8 mouse cellular contexts compared by ENCODE assay signal in the genomic region with DNA sequence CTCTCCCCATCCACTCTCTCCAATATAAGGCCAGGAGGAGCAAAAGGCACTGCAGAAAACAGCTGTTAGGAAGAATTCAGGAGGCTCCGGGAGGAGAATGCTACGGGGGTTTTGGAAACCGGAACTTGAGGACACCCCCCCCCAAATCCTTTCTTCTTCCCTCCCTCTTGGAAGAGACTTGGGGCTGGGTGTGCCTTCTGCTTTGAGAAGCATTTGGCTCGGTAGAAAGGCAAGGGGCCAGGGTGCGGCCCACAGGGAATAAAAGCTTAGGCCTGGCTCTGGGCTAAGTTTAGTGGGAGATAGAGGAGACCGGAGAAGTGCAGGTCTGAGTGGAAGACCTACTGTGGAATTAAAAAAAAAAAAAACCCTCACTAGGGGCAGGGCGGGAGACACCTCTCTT.
DNase-seq lines count a peak whose midpoint lies in the region; ATAC-seq lines count a peak whose summit lies in the region.

No protein-coding gene starts in this region.

- no peaks in the 10 kb centered on the region for H3K9me3 ChIP-seq in hindbrain, embryonic 13.5 days
- no peaks in the 10 kb centered on the region for H3K9me3 ChIP-seq in liver, embryonic 12.5 days (replicated peaks)
- no peaks in the 10 kb centered on the region for H3K9me3 ChIP-seq in neural tube, embryonic 11.5 days (ENCODE audit: control insufficient read depth, low read length)

- H3K27ac ChIP-seq in brown adipose tissue, adult 24 weeks (replicated peaks; ENCODE audit: low read depth, low read length) = peak overlapping the region; percentile 93
- H3K27ac ChIP-seq in hindbrain, embryonic 13.5 days = peak overlapping the region; percentile 98
- no peak overlapping the region for H3K27ac ChIP-seq in liver, embryonic 12.5 days
- H3K27ac ChIP-seq in neural tube, embryonic 11.5 days (ENCODE audit: low read depth, low read length) = no peak overlapping the region

- ATAC-seq in hindbrain, embryonic 13.5 days (ENCODE audit: low FRiP score) = no peak
- ATAC-seq in liver, embryonic 12.5 days = no peak
- no peak for ATAC-seq in neural tube, embryonic 11.5 days (ENCODE audit: insufficient read depth, low FRiP score, low TSS enrichment)

- peak overlapping the region; percentile 96 for H3K9ac ChIP-seq in hindbrain, embryonic 13.5 days
- H3K9ac ChIP-seq in liver, embryonic 12.5 days = no peak overlapping the region
- peak overlapping the region; percentile 31; the same call in 1 of the 2 replicates for H3K9ac ChIP-seq in neural tube, embryonic 11.5 days (ENCODE audit: low read length)

- H3K27me3 ChIP-seq in hindbrain, embryonic 13.5 days = no peaks in the 10 kb centered on the region
- H3K27me3 ChIP-seq in liver, embryonic 12.5 days (replicated peaks) = peaks cover 46% of the 10 kb centered on the region
- no peaks in the 10 kb centered on the region for H3K27me3 ChIP-seq in neural tube, embryonic 11.5 days (ENCODE audit: control insufficient read depth, insufficient read depth, low read length)

- H3K4me3 ChIP-seq in brown adipose tissue, adult 24 weeks (ENCODE audit: insufficient read depth, low read depth, low read length) = peak overlapping the region; percentile 87
- H3K4me3 ChIP-seq in hindbrain, embryonic 13.5 days = peak overlapping the region; percentile 90
- H3K4me3 ChIP-seq in liver, embryonic 12.5 days = peak overlapping the region; percentile 71
- H3K4me3 ChIP-seq in neural tube, embryonic 11.5 days (ENCODE audit: low read depth, low read length) = peak overlapping the region; percentile 87

- H3K4me1 ChIP-seq in brown adipose tissue, adult 24 weeks (ENCODE audit: control insufficient read depth, insufficient read depth, insufficient read length, low read length) = peaks cover 3% of the 10 kb centered on the region
- H3K4me1 ChIP-seq in hindbrain, embryonic 13.5 days (replicated peaks) = peaks cover 42% of the 10 kb centered on the region
- peaks cover 38% of the 10 kb centered on the region for H3K4me1 ChIP-seq in liver, embryonic 12.5 days
- peaks cover 6% of the 10 kb centered on the region for H3K4me1 ChIP-seq in neural tube, embryonic 11.5 days (ENCODE audit: control insufficient read depth, insufficient read depth, low read length)

- H3K4me2 ChIP-seq in hindbrain, embryonic 13.5 days = peak overlapping the region; percentile 91
- peak overlapping the region; percentile 91 for H3K4me2 ChIP-seq in liver, embryonic 12.5 days
- peak overlapping the region; percentile 89 for H3K4me2 ChIP-seq in neural tube, embryonic 11.5 days (ENCODE audit: low read depth)

- WGBS in hindbrain, embryonic 13.5 days = 14% methylated on average over 7 of the region's 7 CpGs
- 25% methylated on average over 7 of the region's 7 CpGs for WGBS in liver, embryonic 12.5 days (ENCODE audit: insufficient replicate concordance)
- WGBS in neural tube, embryonic 11.5 days = 10% methylated on average over 7 of the region's 7 CpGs

- DNase-seq in ZHBTc4 (ENCODE audit: low read depth, low spot score) = peak; percentile 67
- DNase-seq in gastrocnemius, adult 18-20 months (ENCODE audit: low spot score) = peak; percentile 91
- DNase-seq in neural tube, embryonic 11.5 days (ENCODE audit: low spot score) = no peak
- no peak for DNase-seq in thymus, postnatal 25 days
- no peak for DNase-seq in layer of hippocampus, adult 8-10 months (ENCODE audit: low spot score in 2 of 2)

- H3K36me3 ChIP-seq in hindbrain, embryonic 13.5 days = peaks cover 8% of the 10 kb centered on the region; the same call in 1 of the 2 replicates
- H3K36me3 ChIP-seq in liver, embryonic 12.5 days = no peaks in the 10 kb centered on the region
- no peaks in the 10 kb centered on the region for H3K36me3 ChIP-seq in neural tube, embryonic 11.5 days (ENCODE audit: control insufficient read depth, insufficient read depth, low read length)

Comparison
In these comparisons a context has a peak if more than half of its experiments do, and no peak if none do; other contexts are left out.
1. DNase-seq: peak in ZHBTc4 (single experiment) and gastrocnemius, adult 18-20 months (single experiment); none in neural tube, embryonic 11.5 days (single experiment), thymus, postnatal 25 days (single experiment) and layer of hippocampus, adult 8-10 months (0 of 2).
2. H3K27ac ChIP-seq: peak in brown adipose tissue, adult 24 weeks (single experiment) and hindbrain, embryonic 13.5 days (single experiment); none in liver, embryonic 12.5 days (single experiment) and neural tube, embryonic 11.5 days (single experiment).
3. Peak in every context shown above with its lines, with median percentiles within 50 percentile points of each other: H3K4me3 ChIP-seq and H3K4me2 ChIP-seq.